Mouse (Mus musculus) small intestine, adult 2 months (tissue): ENCODE measurements at regions not wholly inside any gene's neighbourhood (a gene's known extent, or its start where the extent isn't known, plus 50 kb on each side); places are given as distances from the start of the nearest gene placed in this dataset.

Experiments used
- H3K27ac ChIP-seq: fragments of 200-500 bp; 2 replicates; pipeline ENCODE4 v1.5.1; 2012; ENCODE audit warnings: low read depth, low read length, control low read depth, inconsistent platforms; ENCODE audit not compliant: insufficient read depth
- H3K27me3 ChIP-seq: fragments of 200-500 bp; 2 replicates; pipeline ENCODE4 v1.6.1; 2012; ENCODE audit warnings: mild to moderate bottlenecking, moderate library complexity, low read length, inconsistent platforms; ENCODE audit not compliant: control insufficient read depth, insufficient read depth
- H3K36me3 ChIP-seq: fragments of 200-500 bp; 2 replicates; pipeline ENCODE4 v1.6.1; 2012; ENCODE audit warnings: mild to moderate bottlenecking, low read length, control low read depth, inconsistent platforms; ENCODE audit not compliant: control insufficient read depth, insufficient read depth
- H3K4me1 ChIP-seq: fragments of 200-500 bp; 2 replicates; pipeline ENCODE4 v1.6.1; 2012; ENCODE audit warnings: low read length, inconsistent platforms, mixed read lengths; ENCODE audit not compliant: control insufficient read depth, insufficient read depth, insufficient read length
- H3K4me3 ChIP-seq: fragments of 200-500 bp; 2 replicates; pipeline ENCODE4 v1.5.1; 2012; ENCODE audit warnings: low read depth, mild to moderate bottlenecking, control low read depth, inconsistent platforms, low read length, moderate library complexity
- CTCF ChIP-seq: fragments of 200-500 bp; IDR thresholded peaks from 2 replicates; pipeline ENCODE4 v1.5.1; 2012; ENCODE audit warnings: low read depth, mild to moderate bottlenecking, control low read depth, inconsistent platforms, low read length, moderate library complexity, mixed read lengths; ENCODE audit not compliant: insufficient replicate concordance, insufficient read length; ENCODE audit errors: extremely low read depth
- POLR2A ChIP-seq: fragments of 200-500 bp; IDR thresholded peaks from 2 replicates; pipeline ENCODE4 v1.6.1; 2012; ENCODE audit warnings: low read depth, mild to moderate bottlenecking, control low read depth, inconsistent platforms, low read length, moderate library complexity
- WGBS: fragments of 180-500 bp; shearing (Covaris S2); methylation state at CpG from one replicate; pipeline ENCODE4 v1.1.7; 2018; 5-methylcytosine and 5-hydroxymethylcytosine counted together

GRCm38 (mm10) chr10:117490851-117491595 lies 111.2 kb upstream of the Cpsf6 start:
- H3K27me3 ChIP-seq, result no peaks in the 10 kb centered on the region
- H3K4me1 ChIP-seq, result no peaks in the 10 kb centered on the region
- H3K4me3 ChIP-seq, result no peak overlapping the region
- H3K36me3 ChIP-seq, result no peaks in the 10 kb centered on the region
- H3K27ac ChIP-seq, result no peak overlapping the region
- WGBS, result 90% methylated on average over 4 of the region's 4 CpGs
- TF ChIP-seq CTCF (no peak), POLR2A (no peak)

- Histone ChIP-seq H3K36me3 (no peaks in the 10 kb centered on the region), H3K4me3 (no peak overlapping the region), H3K27ac (no peak overlapping the region), H3K4me1 (no peaks in the 10 kb centered on the region), H3K27me3 (no peaks in the 10 kb centered on the region)
- 94% methylated on average over 4 of the region's 4 CpGs for WGBS
- TF ChIP-seq POLR2A, result no peak
- no peak for TF ChIP-seq CTCF
Observed at GRCm38 (mm10) chr10:117483091-117483600, 103.3 kb upstream of the Cpsf6 start.

- Histone ChIP-seq H3K4me3 (no peak overlapping the region), H3K27me3 (no peaks in the 10 kb centered on the region), H3K36me3 (no peaks in the 10 kb centered on the region), H3K4me1 (no peaks in the 10 kb centered on the region), H3K27ac (no peak overlapping the region)
- 89% methylated on average over 3 of the region's 3 CpGs for WGBS
- TF ChIP-seq CTCF, result no peak
- TF ChIP-seq POLR2A, result no peak
Observed at GRCm38 (mm10) chr10:117482361-117482760, 102.5 kb upstream of the Cpsf6 start.

- Histone ChIP-seq H3K36me3 (no peaks in the 10 kb centered on the region), H3K27ac (no peak overlapping the region), H3K4me1 (no peaks in the 10 kb centered on the region), H3K4me3 (no peak overlapping the region), H3K27me3 (no peaks in the 10 kb centered on the region)
- TF ChIP-seq POLR2A (no peak), CTCF (no peak)
- WGBS, result 81% methylated on average over 5 of the region's 5 CpGs
Observed at GRCm38 (mm10) chr10:117481341-117481990, 101.7 kb upstream of the Cpsf6 start.

GRCm38 (mm10) chr10:117480456-117480850 lies 100.6 kb upstream of the Cpsf6 start:
- no peak overlapping the region for H3K27ac ChIP-seq
- H3K4me1 ChIP-seq, result no peaks in the 10 kb centered on the region
- WGBS, result 71% methylated on average over 5 of the region's 5 CpGs
- H3K36me3 ChIP-seq, result no peaks in the 10 kb centered on the region
- TF ChIP-seq POLR2A, result no peak
- no peak for TF ChIP-seq CTCF
- no peak overlapping the region for H3K4me3 ChIP-seq
- H3K27me3 ChIP-seq, result no peaks in the 10 kb centered on the region

- Histone ChIP-seq H3K4me1 (no peaks in the 10 kb centered on the region), H3K27ac (no peak overlapping the region), H3K4me3 (no peak overlapping the region), H3K27me3 (no peaks in the 10 kb centered on the region), H3K36me3 (no peaks in the 10 kb centered on the region)
- TF ChIP-seq POLR2A (no peak), CTCF (no peak)
- 85% methylated on average over 12 of the region's 12 CpGs for WGBS
Observed at GRCm38 (mm10) chr10:117479721-117480455, 100.1 kb upstream of the Cpsf6 start.

GRCm38 (mm10) chr10:117478931-117479280 lies 99.1 kb upstream of the Cpsf6 start:
- H3K27ac ChIP-seq, result no peak overlapping the region
- no peak overlapping the region for H3K4me3 ChIP-seq
- H3K27me3 ChIP-seq, result no peaks in the 10 kb centered on the region
- H3K36me3 ChIP-seq, result no peaks in the 10 kb centered on the region
- WGBS, result 48% methylated on average over 4 of the region's 4 CpGs
- no peaks in the 10 kb centered on the region for H3K4me1 ChIP-seq
- TF ChIP-seq POLR2A (no peak), CTCF (no peak)
